Mouse (Mus musculus) heart, embryonic 12.5 days (tissue): ENCODE measurements around the gene Atp6v0d1. TPM values are rescaled to one million over a fixed set of nuclear protein-coding genes. Genes with fewer than 3 reads are reported as not detected.
A peak's percentile ranks its signal among the peaks of the same experiment; 100 is the strongest.

Experiments
- ATAC-seq: fragments of 200-750 bp; cut with Nextera tagmentation; 2 replicates; pipeline ENCODE4 v1.8.0; 2017; ENCODE audit warnings: moderate TSS enrichment, moderate library complexity; ENCODE audit not compliant: insufficient number of reproducible peaks, low FRiP score
- H3K27ac ChIP-seq: fragments of 300-500 bp; sonication (generic); 2 replicates; pipeline ENCODE4 v1.5.1; 2016; ENCODE audit warnings: mild to moderate bottlenecking, moderate library complexity; ENCODE audit not compliant: poor library complexity, severe bottlenecking
- H3K27me3 ChIP-seq: fragments of 300-500 bp; sonication (generic); replicated peaks from 2 replicates; pipeline ENCODE4 v1.6.1; 2016; ENCODE audit warnings: mild to moderate bottlenecking, moderate library complexity
- H3K36me3 ChIP-seq: fragments of 300-500 bp; sonication (generic); 2 replicates; pipeline ENCODE4 v1.6.1; 2016; ENCODE audit warnings: mild to moderate bottlenecking, moderate library complexity
- H3K4me1 ChIP-seq: fragments of 300-500 bp; sonication (generic); replicated peaks from 2 replicates; pipeline ENCODE4 v1.6.1; 2016; ENCODE audit warnings: mild to moderate bottlenecking
- H3K4me2 ChIP-seq: fragments of 300-500 bp; sonication (generic); 2 replicates; pipeline ENCODE4 v1.6.1; 2016; ENCODE audit warnings: mild to moderate bottlenecking, moderate library complexity
- H3K4me3 ChIP-seq: fragments of 300-500 bp; sonication (generic); 2 replicates; pipeline ENCODE4 v1.5.1; 2016; ENCODE audit warnings: mild to moderate bottlenecking
- H3K9ac ChIP-seq: fragments of 300-500 bp; sonication (generic); 2 replicates; pipeline ENCODE4 v1.6.1; 2016; ENCODE audit warnings: mild to moderate bottlenecking, moderate library complexity
- H3K9me3 ChIP-seq: fragments of 300-500 bp; sonication (generic); replicated peaks from 2 replicates; pipeline ENCODE4 v1.6.1; 2016; ENCODE audit warnings: mild to moderate bottlenecking, moderate library complexity
- WGBS: fragments of 180-500 bp; shearing (Covaris S2); methylation state at CpG from one replicate; pipeline ENCODE4 v1.1.7; 2016; 5-methylcytosine and 5-hydroxymethylcytosine counted together
- polyA plus RNA-seq: library from polyadenylated mRNA; unstranded; fragments of >200 nt; fragmentation: Nextera tagmentation; extraction: Ambion mirVana; gene quantifications from 2 replicates; pipeline ENCODE4 v1.2.1, GENCODE M21; 2016

The Atp6v0d1 gene
- polyA plus RNA-seq, 1 experiment from 2014 or later: 51.4 TPM

GRCm38 (mm10) chr8:105536546-105536945 lies 29.3 kb downstream of the Atp6v0d1 start:
- no peaks in the 10 kb centered on the region for H3K9me3 ChIP-seq
- ATAC-seq: no peak
- no peak overlapping the region for H3K27ac ChIP-seq
- no peak overlapping the region for H3K4me2 ChIP-seq
- peaks cover 13% of the 10 kb centered on the region for H3K4me1 ChIP-seq
- peaks cover 42% of the 10 kb centered on the region for H3K36me3 ChIP-seq
- no peaks in the 10 kb centered on the region for H3K27me3 ChIP-seq
- no peak overlapping the region for H3K4me3 ChIP-seq
- WGBS: 85% methylated on average over 3 of the region's 3 CpGs
- H3K9ac ChIP-seq: no peak overlapping the region

GRCm38 (mm10) chr8:105533892-105534329 lies 31.9 kb downstream of the Atp6v0d1 start:
- 0% methylated on average over 1 of the region's 1 CpGs for WGBS
- peaks cover 44% of the 10 kb centered on the region for H3K36me3 ChIP-seq
- ATAC-seq: peak; percentile 58
- H3K27ac ChIP-seq: peak overlapping the region; percentile 67
- no peaks in the 10 kb centered on the region for H3K9me3 ChIP-seq
- no peak overlapping the region for H3K4me2 ChIP-seq
- no peaks in the 10 kb centered on the region for H3K27me3 ChIP-seq
- H3K4me1 ChIP-seq: peaks cover 18% of the 10 kb centered on the region
- H3K4me3 ChIP-seq: no peak overlapping the region
- H3K9ac ChIP-seq: no peak overlapping the region

GRCm38 (mm10) chr8:105533439-105533838 lies 32.4 kb downstream of the Atp6v0d1 start:
- Histone ChIP-seq H3K4me2 (no peak overlapping the region), H3K27me3 (no peaks in the 10 kb centered on the region), H3K4me3 (no peak overlapping the region), H3K9me3 (no peaks in the 10 kb centered on the region), H3K36me3 (peaks cover 44% of the 10 kb centered on the region), H3K27ac (peak overlapping the region; percentile 67), H3K9ac (no peak overlapping the region), H3K4me1 (peaks cover 18% of the 10 kb centered on the region)
- 6% methylated on average over 2 of the region's 2 CpGs for WGBS
- peak; percentile 45; the same call in 1 of the 2 replicates for ATAC-seq

- H3K4me1 ChIP-seq: peaks cover 18% of the 10 kb centered on the region
- no peaks in the 10 kb centered on the region for H3K9me3 ChIP-seq
- no peak overlapping the region for H3K4me3 ChIP-seq
- H3K4me2 ChIP-seq: no peak overlapping the region
- no peaks in the 10 kb centered on the region for H3K27me3 ChIP-seq
- peaks cover 36% of the 10 kb centered on the region for H3K36me3 ChIP-seq
- no peak for ATAC-seq
- 64% methylated on average over 2 of the region's 2 CpGs for WGBS
- no peak overlapping the region for H3K9ac ChIP-seq
- no peak overlapping the region for H3K27ac ChIP-seq
These were observed 34.1 kb downstream of the Atp6v0d1 start for GRCm38 (mm10) chr8:105531774-105532173.

GRCm38 (mm10) chr8:105529271-105529670 lies 36.6 kb downstream of the Atp6v0d1 start:
- Histone ChIP-seq H3K4me2 (no peak overlapping the region), H3K9ac (no peak overlapping the region), H3K9me3 (no peaks in the 10 kb centered on the region), H3K36me3 (peaks cover 42% of the 10 kb centered on the region), H3K4me1 (peaks cover 18% of the 10 kb centered on the region), H3K27me3 (no peaks in the 10 kb centered on the region), H3K27ac (no peak overlapping the region), H3K4me3 (no peak overlapping the region)
- WGBS: 88% methylated on average over 3 of the region's 3 CpGs
- ATAC-seq: no peak

- H3K27ac ChIP-seq: no peak overlapping the region
- 84% methylated on average over 1 of the region's 1 CpGs for WGBS
- no peaks in the 10 kb centered on the region for H3K9me3 ChIP-seq
- H3K4me2 ChIP-seq: no peak overlapping the region
- H3K4me3 ChIP-seq: no peak overlapping the region
- no peaks in the 10 kb centered on the region for H3K27me3 ChIP-seq
- H3K4me1 ChIP-seq: peaks cover 11% of the 10 kb centered on the region
- H3K9ac ChIP-seq: no peak overlapping the region
- no peak for ATAC-seq
- peaks cover 50% of the 10 kb centered on the region for H3K36me3 ChIP-seq
These were observed 37.6 kb downstream of the Atp6v0d1 start for GRCm38 (mm10) chr8:105528206-105528605.

- Histone ChIP-seq H3K9me3 (no peaks in the 10 kb centered on the region), H3K27me3 (no peaks in the 10 kb centered on the region), H3K9ac (no peak overlapping the region), H3K4me1 (peaks cover 6% of the 10 kb centered on the region; the same call in 1 of the 2 replicates), H3K27ac (no peak overlapping the region), H3K4me2 (no peak overlapping the region), H3K36me3 (peaks cover 56% of the 10 kb centered on the region), H3K4me3 (no peak overlapping the region)
- ATAC-seq: no peak
- WGBS: 86% methylated on average over 2 of the region's 2 CpGs
These were observed 38.7 kb downstream of the Atp6v0d1 start for GRCm38 (mm10) chr8:105527110-105527509.

GRCm38 (mm10) chr8:105522890-105523289 lies 43.0 kb downstream of the Atp6v0d1 start:
- peaks cover 36% of the 10 kb centered on the region for H3K36me3 ChIP-seq

GRCm38 (mm10) chr8:105521995-105522769 lies 43.7 kb downstream of the Atp6v0d1 start:
- Histone ChIP-seq H3K4me2 (no peak overlapping the region), H3K27ac (no peak overlapping the region), H3K4me1 (peaks cover 44% of the 10 kb centered on the region), H3K4me3 (no peak overlapping the region), H3K9ac (no peak overlapping the region), H3K36me3 (peaks cover 35% of the 10 kb centered on the region), H3K9me3 (no peaks in the 10 kb centered on the region), H3K27me3 (peaks cover 28% of the 10 kb centered on the region)
- ATAC-seq: no peak
- WGBS: 72% methylated on average over 21 of the region's 21 CpGs

More at GRCm38 (mm10) chr8:105522890-105523289, 43.0 kb downstream of the Atp6v0d1 start:
- Histone ChIP-seq H3K4me2 (no peak overlapping the region), H3K9ac (no peak overlapping the region), H3K27ac (no peak overlapping the region), H3K4me1 (peaks cover 38% of the 10 kb centered on the region), H3K27me3 (peaks cover 21% of the 10 kb centered on the region), H3K4me3 (no peak overlapping the region), H3K9me3 (no peaks in the 10 kb centered on the region)
- no peak for ATAC-seq
- WGBS: 78% methylated on average over 9 of the region's 9 CpGs

- Histone ChIP-seq H3K4me1 (peaks cover 50% of the 10 kb centered on the region), H3K27ac (no peak overlapping the region), H3K4me2 (no peak overlapping the region), H3K9ac (no peak overlapping the region), H3K9me3 (no peaks in the 10 kb centered on the region), H3K36me3 (peaks cover 30% of the 10 kb centered on the region), H3K27me3 (peaks cover 39% of the 10 kb centered on the region), H3K4me3 (no peak overlapping the region)
- 8% methylated on average over 3 of the region's 3 CpGs for WGBS
- no peak for ATAC-seq
These were observed 44.8 kb downstream of the Atp6v0d1 start for GRCm38 (mm10) chr8:105521061-105521460.

GRCm38 (mm10) chr8:105520521-105520920 lies 45.3 kb downstream of the Atp6v0d1 start:
- H3K4me1 ChIP-seq: peaks cover 51% of the 10 kb centered on the region
- H3K9ac ChIP-seq: no peak overlapping the region
- 32% methylated on average over 5 of the region's 5 CpGs for WGBS
- no peaks in the 10 kb centered on the region for H3K9me3 ChIP-seq
- H3K27me3 ChIP-seq: peaks cover 39% of the 10 kb centered on the region
- peaks cover 29% of the 10 kb centered on the region for H3K36me3 ChIP-seq
- no peak overlapping the region for H3K4me2 ChIP-seq
- ATAC-seq: no peak
- no peak overlapping the region for H3K4me3 ChIP-seq
- no peak overlapping the region for H3K27ac ChIP-seq
